Mouse (Mus musculus): ENCODE data around the gene Myof.

The Myof gene

GRCm38 (mm10) chr19:37860267-37860666 lies 183.1 kb downstream of the Myof start:
- DNase-seq, result no peak

- no peak for DNase-seq
Measured at GRCm38 (mm10) chr19:37858406-37859081, 184.8 kb downstream of the Myof start.

- no peak for DNase-seq
Measured at GRCm38 (mm10) chr19:37852056-37852455, 191.3 kb downstream of the Myof start.

GRCm38 (mm10) chr19:37851590-37852038 lies 191.8 kb downstream of the Myof start:
- no peak for DNase-seq

Data from spleen, adult 18-20 months (tissue).